Mouse (Mus musculus) lung, postnatal 0 days (tissue): ENCODE data around the gene Dapk1. TPM values are rescaled to one million over a fixed set of nuclear protein-coding genes. Genes with fewer than 3 reads are reported as not detected.
A peak's percentile ranks its signal among the peaks of the same experiment; 100 is the strongest.
"Not testable (repeated sequence)": the region's sequence is repeated elsewhere in the genome, so short reads cannot be mapped to it uniquely, and the experiment has no call there.

Experiments
- ATAC-seq: fragments of 200-750 bp; cut with Nextera tagmentation; 2 replicates; pipeline ENCODE4 v1.8.0; 2017; ENCODE audit warnings: moderate library complexity
- DNase-seq: peaks from one replicate; pipeline ENCODE4 v3.0.0-alpha.2; 2016; ENCODE audit warnings: low spot score
- H3K27ac ChIP-seq: fragments of 300-500 bp; sonication (generic); 2 replicates; pipeline ENCODE4 v1.5.1; 2014; ENCODE audit warnings: antibody characterized with exemption, mild to moderate bottlenecking, low read length, mixed read lengths
- H3K27me3 ChIP-seq: fragments of 300-500 bp; sonication (generic); replicated peaks from 2 replicates; pipeline ENCODE4 v1.6.1; 2014; ENCODE audit warnings: low read length, mixed read lengths; ENCODE audit not compliant: insufficient read depth
- H3K36me3 ChIP-seq: fragments of 300-500 bp; sonication (generic); 2 replicates; pipeline ENCODE4 v1.6.1; 2014; ENCODE audit warnings: low read length, mixed read lengths; ENCODE audit not compliant: insufficient read depth
- H3K4me1 ChIP-seq: fragments of 300-500 bp; sonication (generic); 2 replicates; pipeline ENCODE4 v1.6.1; 2014; ENCODE audit warnings: antibody characterized with exemption, low read depth, low read length, mixed read lengths; ENCODE audit not compliant: insufficient read depth
- H3K4me2 ChIP-seq: fragments of 300-500 bp; sonication (generic); replicated peaks from 2 replicates; pipeline ENCODE4 v1.6.1; 2014; ENCODE audit warnings: low read depth, mild to moderate bottlenecking, low read length, moderate library complexity, mixed read lengths
- H3K4me3 ChIP-seq: fragments of 300-500 bp; sonication (generic); 2 replicates; pipeline ENCODE4 v1.5.1; 2014; ENCODE audit warnings: low read depth, low read length
- H3K9ac ChIP-seq: fragments of 300-500 bp; sonication (generic); replicated peaks from 2 replicates; pipeline ENCODE4 v1.6.1; 2014; ENCODE audit warnings: low read depth, mild to moderate bottlenecking
- H3K9me3 ChIP-seq: fragments of 300-500 bp; sonication (generic); 2 replicates; pipeline ENCODE4 v1.6.1; 2016; ENCODE audit warnings: low read length, mixed read lengths
- CTCF ChIP-seq: IDR thresholded peaks from 2 replicates; pipeline ENCODE4 v1.5.1; 2016; ENCODE audit warnings: antibody characterized with exemption, mild to moderate bottlenecking
- EP300 ChIP-seq: IDR thresholded peaks from 2 replicates; pipeline ENCODE4 v1.6.1; 2016; ENCODE audit warnings: antibody characterized with exemption, mild to moderate bottlenecking, control low read depth
- WGBS: fragments of 180-500 bp; shearing (Covaris S2); extraction: QIAGEN DNeasy Blood & Tissue Kit; methylation state at CpG from one replicate; pipeline ENCODE4 v1.1.7; 2014; 5-methylcytosine and 5-hydroxymethylcytosine counted together
- polyA plus RNA-seq: library from polyadenylated mRNA; unstranded; fragments of >200 nt; fragmentation: Nextera tagmentation; extraction: Ambion mirVana; gene quantifications from 2 replicates; pipeline ENCODE4 v1.2.1, GENCODE M21; 2015

The Dapk1 gene
- polyA plus RNA-seq, 1 experiment from 2014 or later, result 48.7 TPM

- Histone ChIP-seq H3K27me3 (no peaks in the 10 kb centered on the region), H3K36me3 (peaks cover 5% of the 10 kb centered on the region; the same call in 1 of the 2 replicates), H3K4me1 (peaks cover 4% of the 10 kb centered on the region; the same call in 1 of the 2 replicates), H3K27ac (peak overlapping the region; percentile 94), H3K4me2 (peak overlapping the region; percentile 81), H3K9me3 (no peaks in the 10 kb centered on the region), H3K4me3 (peak overlapping the region; percentile 92), H3K9ac (peak overlapping the region; percentile 93)
- TF ChIP-seq EP300 (no peak), CTCF (no peak)
- peak; percentile 52 for DNase-seq
- ATAC-seq, result peak; percentile 44
- WGBS, result 7% methylated on average over 34 of the region's 34 CpGs
Observed at GRCm38 (mm10) chr13:60602416-60603251, 887 bp downstream of the Dapk1 start.

- H3K9ac ChIP-seq, result peak overlapping the region; percentile 93
- ATAC-seq (no peak), DNase-seq (peak; percentile 60)
- no peaks in the 10 kb centered on the region for H3K9me3 ChIP-seq
- H3K4me2 ChIP-seq, result peak overlapping the region; percentile 81
- 33% methylated on average over 5 of the region's 5 CpGs for WGBS
- peaks cover 5% of the 10 kb centered on the region; the same call in 1 of the 2 replicates for H3K36me3 ChIP-seq
- H3K27ac ChIP-seq, result peak overlapping the region; percentile 94
- peaks cover 4% of the 10 kb centered on the region; the same call in 1 of the 2 replicates for H3K4me1 ChIP-seq
- H3K4me3 ChIP-seq, result peak overlapping the region; percentile 92
- no peak for TF ChIP-seq EP300
- no peaks in the 10 kb centered on the region for H3K27me3 ChIP-seq
Observed at GRCm38 (mm10) chr13:60603252-60603562, 1.5 kb downstream of the Dapk1 start.

GRCm38 (mm10) chr13:60607411-60607810 is 5.7 kb downstream of the Dapk1 start:
- Histone ChIP-seq H3K4me3 (no peak overlapping the region), H3K9me3 (no peaks in the 10 kb centered on the region), H3K27me3 (no peaks in the 10 kb centered on the region), H3K4me2 (no peak overlapping the region), H3K9ac (no peak overlapping the region), H3K36me3 (peaks cover 5% of the 10 kb centered on the region; the same call in 1 of the 2 replicates), H3K4me1 (peaks cover 7% of the 10 kb centered on the region; the same call in 1 of the 2 replicates), H3K27ac (no peak overlapping the region)
- WGBS, result 74% methylated on average over 8 of the region's 8 CpGs
- DNase-seq, result no peak
- TF ChIP-seq EP300 (no peak), CTCF (no peak)
- no peak for ATAC-seq

- H3K4me1 ChIP-seq, result peaks cover 7% of the 10 kb centered on the region; the same call in 1 of the 2 replicates
- no peak overlapping the region for H3K4me2 ChIP-seq
- DNase-seq (no peak), ATAC-seq (peak; percentile 27)
- no peaks in the 10 kb centered on the region for H3K9me3 ChIP-seq
- H3K4me3 ChIP-seq, result no peak overlapping the region
- H3K9ac ChIP-seq, result no peak overlapping the region
- H3K27ac ChIP-seq, result no peak overlapping the region
- no peak for TF ChIP-seq EP300
- TF ChIP-seq CTCF, result no peak
- 60% methylated on average over 8 of the region's 8 CpGs for WGBS
- H3K36me3 ChIP-seq, result peaks cover 5% of the 10 kb centered on the region; the same call in 1 of the 2 replicates
- no peaks in the 10 kb centered on the region for H3K27me3 ChIP-seq
Observed at GRCm38 (mm10) chr13:60608411-60609046, 6.8 kb downstream of the Dapk1 start.

GRCm38 (mm10) chr13:60609234-60609633 is 7.5 kb downstream of the Dapk1 start:
- no peaks in the 10 kb centered on the region for H3K9me3 ChIP-seq
- H3K9ac ChIP-seq, result no peak overlapping the region
- no peak for DNase-seq
- no peaks in the 10 kb centered on the region for H3K27me3 ChIP-seq
- peaks cover 5% of the 10 kb centered on the region; the same call in 1 of the 2 replicates for H3K36me3 ChIP-seq
- WGBS, result 57% methylated on average over 4 of the region's 4 CpGs
- H3K4me2 ChIP-seq, result no peak overlapping the region
- no peak overlapping the region for H3K4me3 ChIP-seq
- H3K4me1 ChIP-seq, result peaks cover 6% of the 10 kb centered on the region; the same call in 1 of the 2 replicates
- ATAC-seq, result no peak
- H3K27ac ChIP-seq, result no peak overlapping the region
- TF ChIP-seq EP300, result no peak
- no peak for TF ChIP-seq CTCF

GRCm38 (mm10) chr13:60610558-60610957 is 8.8 kb downstream of the Dapk1 start:
- H3K27me3 ChIP-seq, result no peaks in the 10 kb centered on the region
- no peak overlapping the region for H3K4me3 ChIP-seq
- no peaks in the 10 kb centered on the region for H3K9me3 ChIP-seq
- H3K36me3 ChIP-seq, result peaks cover 5% of the 10 kb centered on the region; the same call in 1 of the 2 replicates
- no peak overlapping the region for H3K27ac ChIP-seq
- no peak overlapping the region for H3K4me2 ChIP-seq
- peaks cover 4% of the 10 kb centered on the region; the same call in 1 of the 2 replicates for H3K4me1 ChIP-seq
- TF ChIP-seq EP300 (no peak), CTCF (no peak)
- DNase-seq, result no peak
- H3K9ac ChIP-seq, result no peak overlapping the region
- ATAC-seq, result no peak
- 63% methylated on average over 6 of the region's 6 CpGs for WGBS

GRCm38 (mm10) chr13:60610971-60611370 is 9.2 kb downstream of the Dapk1 start:
- not testable (repeated sequence) for H3K9me3 ChIP-seq, H3K4me2 ChIP-seq, H3K27me3 ChIP-seq, ATAC-seq, H3K27ac ChIP-seq, H3K36me3 ChIP-seq, H3K4me1 ChIP-seq, H3K9ac ChIP-seq, H3K4me3 ChIP-seq, DNase-seq
- 69% methylated on average over 6 of the region's 6 CpGs for WGBS
